Mouse (Mus musculus): ENCODE results near the gene Acox1.

The Acox1 gene

DNA sequence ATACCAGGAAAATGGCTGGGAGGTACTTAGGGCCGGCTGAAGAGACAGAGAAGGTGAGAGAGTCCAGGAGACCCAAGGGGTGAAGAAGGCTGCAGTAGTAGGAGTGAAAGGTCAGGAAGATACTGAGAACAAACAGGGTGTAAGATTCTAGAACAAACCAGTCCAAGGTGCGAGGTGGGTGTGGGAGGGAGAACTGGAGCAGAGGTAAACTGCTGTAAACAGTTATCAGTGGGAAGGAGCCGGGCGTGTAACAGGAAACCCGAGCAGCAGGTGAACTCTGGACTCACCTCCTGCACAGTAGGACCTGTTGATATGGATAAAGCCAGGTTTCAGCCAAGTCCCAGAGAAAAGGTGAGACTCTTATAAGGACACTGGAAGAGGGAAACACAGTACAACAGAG lies 11.9 kb upstream of the Acox1 start:
- no peak for DNase-seq

DNA sequence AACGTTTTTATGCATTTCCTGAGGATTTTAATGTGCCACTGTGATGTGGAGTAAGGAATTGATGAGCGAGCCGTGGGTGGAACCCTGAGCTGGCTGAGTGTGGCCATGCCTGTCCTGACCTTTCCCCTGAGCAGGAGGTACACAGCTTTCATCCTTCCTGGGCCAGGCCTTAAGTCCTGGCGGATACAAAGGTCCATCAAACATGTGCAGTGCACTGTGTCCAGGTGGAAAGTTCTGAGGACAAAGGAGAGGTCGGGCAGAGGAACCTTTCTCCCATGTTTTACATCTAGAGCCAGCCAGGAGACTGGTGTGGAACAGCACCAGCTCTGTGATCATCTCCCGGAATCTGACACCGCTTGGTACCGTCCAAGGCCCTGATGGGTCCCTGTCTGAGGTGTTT lies 10.4 kb upstream of the Acox1 start:
- DNase-seq: no peak

DNA sequence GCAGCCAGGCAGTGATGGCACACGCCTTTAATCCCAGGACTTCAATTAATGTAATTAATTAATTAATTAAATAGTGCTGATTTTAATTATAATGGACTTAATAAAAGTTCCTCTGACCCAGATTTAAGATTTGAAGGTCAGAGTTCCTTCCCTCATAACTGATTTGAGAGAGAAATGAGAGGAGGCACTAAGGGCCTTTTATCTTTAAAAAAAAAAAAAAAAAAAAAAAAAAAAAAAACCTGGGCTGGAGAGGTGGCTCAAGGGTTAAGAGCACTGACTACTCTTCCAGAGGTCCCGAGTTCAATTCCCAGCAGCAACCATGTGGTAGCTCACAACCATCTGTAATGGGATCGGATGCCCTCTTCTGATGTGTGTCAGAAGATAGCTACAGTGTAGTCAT lies 9.8 kb upstream of the Acox1 start:
- no peak for DNase-seq

DNA sequence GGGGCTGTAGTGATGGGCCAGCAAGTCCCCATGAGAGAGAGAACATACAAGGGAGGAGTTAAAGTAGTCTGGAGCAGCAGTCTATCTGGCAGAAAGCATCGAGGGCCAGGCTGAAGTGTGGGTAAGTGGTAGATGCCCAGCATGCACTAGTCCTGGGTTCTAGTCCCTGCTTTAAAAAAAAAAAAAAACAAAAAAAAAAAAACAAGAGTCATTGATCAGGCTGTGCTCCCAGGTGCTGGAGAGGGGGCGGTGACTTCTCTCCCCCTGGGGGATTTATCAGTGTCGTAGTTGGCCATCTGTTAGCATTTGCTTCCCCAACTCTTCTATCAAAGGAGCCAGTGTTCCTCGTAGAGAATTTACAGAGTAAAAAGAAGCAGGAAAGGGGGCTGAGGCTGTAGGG lies 7.8 kb upstream of the Acox1 start:
- no peak for DNase-seq

DNA sequence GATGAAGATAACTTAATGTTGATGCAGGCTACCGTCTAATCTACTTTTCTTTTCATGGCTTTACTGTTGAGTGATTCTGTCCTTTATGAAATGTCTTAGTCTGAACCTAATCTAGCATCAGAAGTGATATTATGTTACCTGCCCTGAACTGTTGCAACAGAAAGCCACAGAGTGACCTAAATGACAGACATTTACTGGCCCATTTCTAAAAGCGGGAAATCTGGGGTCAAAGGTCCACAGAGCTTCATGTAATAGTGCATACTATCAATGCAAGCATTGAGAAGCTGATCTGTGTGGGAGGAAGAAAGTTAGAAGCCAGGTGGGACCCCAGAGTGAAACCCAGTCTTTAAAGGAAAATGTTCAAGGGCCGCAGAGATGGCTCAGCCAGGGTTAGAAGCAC lies 4.3 kb upstream of the Acox1 start:
- no peak for DNase-seq

DNA sequence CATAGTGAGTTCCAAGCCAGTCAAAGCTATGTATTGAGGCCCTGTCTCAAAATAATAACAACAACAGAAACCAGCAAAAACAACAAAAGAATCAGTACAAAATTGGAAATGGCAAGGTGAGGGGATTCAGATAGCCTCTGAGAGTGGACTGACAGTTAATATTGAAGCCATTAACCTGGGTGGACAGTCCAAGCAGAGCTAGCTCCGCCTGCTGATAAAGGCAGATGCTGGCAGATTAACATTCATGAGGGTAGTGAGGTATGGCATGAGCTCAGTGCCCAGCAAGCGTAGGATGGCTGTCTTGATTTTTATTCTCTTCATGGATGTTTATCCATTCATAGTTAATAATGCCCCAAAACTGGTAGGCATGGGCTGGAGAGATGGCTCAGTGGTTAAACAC lies 2.3 kb upstream of the Acox1 start:
- DNase-seq: no peak

DNA sequence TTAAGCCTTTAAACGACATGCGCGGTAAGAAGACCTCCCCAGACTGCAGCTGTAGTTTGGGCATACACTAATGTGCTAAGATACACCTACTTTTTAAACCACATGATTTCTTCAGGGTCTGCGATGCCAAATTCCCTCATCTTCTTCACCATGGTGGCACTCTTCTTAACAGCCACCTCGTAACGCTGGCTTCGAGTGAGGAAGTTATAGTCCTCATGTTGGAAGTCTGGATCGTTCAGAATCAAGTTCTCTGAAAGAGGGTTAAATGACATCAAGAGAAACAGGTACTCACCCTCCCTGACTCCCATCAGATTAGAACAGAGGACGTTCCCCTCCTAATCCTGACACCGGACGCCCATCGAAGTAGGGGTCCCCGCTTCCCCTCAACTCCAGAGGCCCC lies 713 bp downstream of the Acox1 start:
- no peak for DNase-seq

DNA sequence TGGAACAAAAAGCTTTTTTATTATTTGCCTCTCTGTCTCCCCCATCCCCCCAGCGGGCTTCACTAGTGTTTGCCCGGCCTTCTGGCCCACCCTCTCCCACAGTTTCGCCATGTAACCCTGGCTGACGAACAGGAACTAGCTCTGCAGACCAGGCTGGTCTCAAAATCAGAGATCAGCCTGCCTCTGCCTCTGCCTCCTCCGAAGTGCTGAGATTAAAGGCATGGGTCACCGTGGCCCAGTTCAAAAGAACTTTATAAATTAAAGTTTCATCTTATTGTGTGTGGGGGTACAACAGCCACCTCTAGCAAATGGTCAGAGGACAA lies 1.3 kb downstream of the Acox1 start:
- no peak for DNase-seq

DNA sequence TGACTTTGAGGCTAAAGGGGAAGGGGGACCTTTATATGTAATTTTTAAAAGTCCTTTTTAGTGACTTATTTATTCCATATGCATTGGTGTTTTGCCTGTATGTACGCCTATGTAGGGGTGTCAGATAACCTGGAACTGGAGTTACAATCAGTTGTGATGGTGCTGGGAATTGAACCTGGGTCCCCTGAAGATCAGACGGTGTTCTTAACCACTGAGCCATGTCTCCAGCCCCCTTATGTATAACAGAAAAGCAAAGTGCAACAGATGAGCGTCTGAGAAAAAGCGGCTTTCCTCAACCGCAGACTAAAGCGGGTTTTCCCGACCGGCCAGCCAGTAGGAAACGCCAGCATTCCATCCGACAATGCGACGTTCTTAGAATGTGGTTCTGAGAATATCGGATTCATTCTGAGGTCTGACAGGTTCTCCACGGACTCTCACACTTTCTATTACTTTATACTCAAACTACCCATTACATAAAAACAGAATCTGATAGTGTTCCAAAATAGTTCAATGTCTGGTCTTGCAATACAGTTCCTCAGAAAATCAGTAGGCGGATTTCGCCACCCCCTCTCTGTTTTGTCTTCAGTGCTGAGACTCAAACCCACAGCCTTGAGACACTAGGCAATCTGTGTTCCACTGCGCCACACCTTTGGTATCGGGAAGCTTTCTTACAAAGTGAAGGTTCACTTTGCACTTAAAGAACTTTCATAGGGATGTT lies 1.8 kb downstream of the Acox1 start:
- DNase-seq: no peak

DNA sequence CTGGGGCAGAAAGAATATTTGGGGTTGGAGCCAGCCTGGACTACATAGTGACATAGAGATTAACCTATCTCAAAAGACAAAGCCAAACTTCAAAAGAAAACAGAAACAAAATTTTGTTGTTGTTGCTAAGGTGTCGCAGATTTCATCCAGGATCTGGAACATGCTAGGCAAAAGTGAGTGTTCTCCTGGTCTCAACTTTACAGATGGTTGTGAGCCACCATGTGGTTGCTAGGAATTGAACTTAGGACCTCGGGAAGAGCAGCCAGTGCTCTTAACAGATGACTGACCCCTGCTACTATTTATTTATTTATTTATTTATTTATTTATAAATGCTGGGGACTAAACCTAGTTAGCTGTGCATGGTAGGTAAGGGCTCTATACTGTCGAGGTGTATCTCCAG lies 2.5 kb downstream of the Acox1 start:
- DNase-seq: no peak

DNA sequence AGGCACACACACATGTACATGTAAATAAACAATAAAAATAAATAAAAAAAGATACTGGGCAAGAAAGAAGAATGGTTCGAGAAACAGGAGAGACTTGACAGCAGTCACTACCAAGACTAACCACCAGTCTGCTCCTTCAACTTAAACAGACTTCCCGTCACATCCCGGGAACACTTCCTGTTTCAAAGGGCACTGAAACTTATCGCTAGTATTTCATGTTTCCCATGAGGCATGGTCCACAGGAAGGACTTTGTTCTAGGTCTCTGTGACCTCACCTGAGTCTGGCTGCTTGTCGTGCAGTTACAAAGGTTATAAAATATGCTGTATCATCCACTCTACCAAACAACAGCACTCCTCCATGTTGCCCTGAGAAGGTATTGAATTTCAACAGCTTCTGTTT lies 3.6 kb downstream of the Acox1 start:
- no peak for DNase-seq

DNA sequence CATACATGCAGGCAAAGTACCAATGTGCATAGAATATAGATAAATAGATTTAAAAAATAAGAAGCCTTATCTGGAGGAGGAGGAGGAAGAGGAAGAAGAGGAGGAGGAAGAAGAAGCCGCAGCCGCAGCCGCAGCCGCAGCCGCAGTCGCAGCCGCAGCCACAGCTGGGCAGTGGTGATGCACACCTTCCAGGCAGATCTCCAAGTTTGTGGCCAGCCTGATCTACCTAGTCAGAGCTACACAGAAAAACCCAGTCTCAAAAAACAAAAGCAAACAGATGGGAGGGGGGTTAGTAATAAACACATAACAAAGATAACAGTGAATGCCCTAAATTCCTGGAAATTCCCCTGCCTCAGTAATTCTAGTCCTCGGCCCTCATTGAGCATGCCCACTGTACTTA lies 4.2 kb downstream of the Acox1 start:
- no peak for DNase-seq

DNA sequence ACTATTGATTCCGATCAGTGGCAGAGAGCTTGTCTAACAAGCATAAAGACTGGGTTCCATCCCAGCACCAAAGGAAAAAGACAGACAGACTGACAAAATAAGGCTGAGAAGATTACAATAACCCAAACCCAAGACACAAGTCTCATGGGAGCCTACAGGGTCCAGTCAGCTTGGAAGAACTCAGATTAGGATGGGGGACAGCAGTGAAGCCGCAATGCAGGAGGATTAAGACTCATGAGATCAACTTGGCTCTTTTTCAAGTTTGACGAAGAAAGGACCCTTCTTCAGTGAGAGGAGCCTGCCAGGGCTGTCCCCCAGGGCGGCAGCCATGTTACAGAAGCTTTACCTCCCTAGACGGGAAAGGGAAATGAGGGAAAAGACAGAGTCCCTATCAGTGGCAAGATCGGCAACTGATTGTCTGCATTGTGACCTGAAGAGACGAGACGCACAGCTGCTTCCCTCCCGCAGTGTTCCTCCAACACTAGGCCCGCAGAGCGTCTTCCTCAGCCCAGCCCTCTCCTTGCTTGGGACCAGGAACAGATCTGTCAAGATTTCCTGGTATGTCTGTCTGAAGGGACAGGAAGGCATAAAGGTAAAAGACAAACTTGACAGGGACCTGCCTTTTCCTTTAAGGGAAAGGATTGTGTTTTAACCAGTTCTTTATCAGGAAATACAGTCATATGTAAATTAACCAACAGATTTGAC lies 11.5 kb downstream of the Acox1 start:
- no peak for DNase-seq

DNA sequence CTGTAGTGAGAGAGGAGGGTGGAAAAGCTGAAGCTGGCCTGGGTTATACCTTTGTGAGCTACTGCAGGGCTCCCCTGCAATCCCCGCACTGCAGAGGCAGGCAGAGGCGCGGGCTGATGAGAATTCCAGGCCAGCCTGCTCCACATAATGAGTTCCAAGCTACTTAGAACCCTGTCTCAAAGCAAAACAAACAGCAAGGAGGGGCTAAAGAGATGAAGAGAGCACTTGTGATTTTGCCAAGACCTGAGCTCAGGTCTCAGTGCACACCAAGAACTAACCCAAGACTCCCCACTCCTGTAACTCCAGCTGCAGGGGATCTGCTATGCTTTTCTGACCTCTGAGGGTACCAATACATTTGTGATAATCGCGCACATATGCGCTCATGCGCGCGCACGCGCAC lies 12.5 kb downstream of the Acox1 start:
- DNase-seq: no peak

DNA sequence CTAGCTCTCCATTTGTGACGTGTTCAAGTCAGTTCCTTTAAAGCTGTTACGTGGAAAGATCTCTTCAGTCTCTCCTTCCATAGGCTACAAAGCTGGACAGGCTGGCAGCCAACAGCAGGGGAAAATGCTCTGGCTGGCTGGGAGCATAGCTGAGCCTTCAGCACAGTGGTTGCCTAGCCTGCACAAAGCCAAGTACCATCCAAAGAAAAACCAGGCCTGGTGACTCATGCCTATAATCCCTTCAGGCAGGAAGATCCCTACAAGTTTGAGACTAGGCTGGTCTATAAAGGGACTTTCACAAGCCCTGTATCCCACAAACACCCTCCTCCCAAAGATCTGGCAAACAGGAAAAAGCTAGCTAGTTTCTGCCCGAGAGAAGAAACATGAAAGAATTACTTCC lies 13.0 kb downstream of the Acox1 start:
- no peak for DNase-seq

DNA sequence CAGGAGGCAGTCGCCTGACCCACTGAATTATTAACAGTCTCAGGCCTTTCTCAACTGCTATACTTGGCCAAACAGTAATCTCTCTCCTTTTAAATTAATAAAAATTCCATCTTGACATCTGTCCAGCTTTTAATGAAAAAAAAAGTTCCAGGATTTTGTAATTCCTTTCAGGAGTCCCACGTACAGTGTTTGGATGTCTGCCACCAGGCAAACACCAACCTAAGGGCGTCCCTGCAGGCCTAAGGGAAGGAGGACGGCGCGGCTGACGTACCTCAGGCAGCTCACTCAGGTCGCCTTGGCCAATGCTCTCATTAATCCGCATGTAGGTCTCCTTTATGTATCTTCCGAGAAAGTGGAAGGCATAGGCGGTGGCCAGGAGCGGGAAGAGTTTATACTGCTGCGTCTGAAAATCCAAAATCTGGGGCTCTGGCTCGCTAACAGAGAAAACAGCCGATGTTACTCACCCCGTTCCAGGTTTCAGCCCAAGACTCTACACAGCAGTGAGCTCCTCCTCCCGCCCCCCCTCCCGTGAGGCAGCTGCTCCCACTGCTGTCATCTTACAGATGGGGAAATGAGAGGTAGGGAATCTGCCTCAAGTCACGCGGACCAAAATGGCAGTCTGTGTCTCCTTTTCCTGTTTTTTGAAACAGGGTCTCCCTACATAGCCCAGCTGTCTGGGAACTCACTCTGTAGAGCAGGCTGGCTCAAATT lies 20.3 kb downstream of the Acox1 start:
- no peak for DNase-seq

DNA sequence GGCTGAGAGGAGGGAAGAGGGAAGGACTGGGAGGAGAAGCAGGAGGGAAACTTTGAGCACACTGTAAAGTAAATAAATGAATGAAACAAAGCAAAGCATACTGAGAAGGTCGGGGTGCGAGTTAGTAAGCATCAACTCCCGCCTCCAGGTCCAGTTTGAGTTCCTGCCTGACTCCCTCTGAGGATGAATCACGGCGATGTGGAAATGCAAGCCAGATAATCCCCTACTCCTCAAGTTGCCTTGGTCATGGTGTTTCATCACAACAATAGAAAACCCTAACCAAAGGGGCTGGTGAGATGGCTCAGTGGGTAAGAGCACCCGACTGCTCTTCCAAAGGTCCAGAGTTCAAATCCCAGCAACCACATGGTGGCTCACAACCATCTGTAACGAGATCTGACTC lies 22.8 kb downstream of the Acox1 start:
- no peak for DNase-seq

DNA sequence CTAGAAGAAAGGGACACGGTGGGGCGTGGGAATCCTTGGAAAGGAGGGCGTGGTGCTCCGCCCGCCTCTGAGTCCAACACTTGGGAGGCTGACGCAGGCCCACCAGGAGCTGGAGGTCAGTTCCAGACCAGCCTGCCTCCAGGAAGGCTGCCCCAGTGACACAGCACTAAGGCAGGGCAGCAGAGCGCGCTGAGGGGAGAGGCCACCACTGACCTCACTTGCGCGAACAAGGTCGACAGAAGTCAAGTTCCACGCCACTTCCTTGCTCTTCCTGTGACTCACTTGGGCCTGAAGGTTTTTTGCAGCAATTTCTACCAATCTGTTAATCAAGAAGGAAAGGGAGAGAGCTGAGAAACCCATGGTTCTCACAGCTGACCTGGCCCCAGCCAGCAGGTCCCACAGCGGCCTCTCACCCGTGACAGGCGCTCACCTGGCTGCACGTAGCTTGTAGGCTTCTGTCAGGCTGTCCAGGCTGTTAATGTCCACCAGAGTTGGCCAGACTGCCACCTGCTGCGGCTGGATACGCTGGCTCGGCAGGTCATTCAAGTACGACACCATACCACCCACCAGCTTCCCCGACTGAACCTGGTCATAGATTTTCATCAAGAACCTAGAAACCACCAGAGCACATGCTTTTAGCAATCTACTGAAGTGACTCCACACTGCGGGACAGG lies 23.9 kb downstream of the Acox1 start:
- no peak for DNase-seq

DNA sequence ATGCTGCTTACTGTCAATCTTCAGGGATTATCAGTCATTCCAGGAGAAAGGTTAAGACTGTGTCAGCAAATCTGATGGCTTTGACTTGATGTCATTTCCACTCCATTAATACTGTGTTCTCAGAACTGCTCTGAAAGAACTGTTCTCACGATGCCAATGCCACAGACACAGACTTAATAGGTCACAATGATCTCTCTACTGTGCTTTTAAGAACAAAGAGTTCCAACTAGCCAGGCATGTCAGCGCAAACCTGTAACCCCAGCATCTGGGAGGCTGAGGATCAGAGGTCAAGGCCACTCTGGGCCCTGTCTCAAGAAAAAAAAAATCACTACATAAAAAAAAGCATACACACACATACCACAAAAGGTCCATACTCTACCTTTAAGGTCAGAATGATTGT lies 26.9 kb downstream of the Acox1 start:
- no peak for DNase-seq

DNA sequence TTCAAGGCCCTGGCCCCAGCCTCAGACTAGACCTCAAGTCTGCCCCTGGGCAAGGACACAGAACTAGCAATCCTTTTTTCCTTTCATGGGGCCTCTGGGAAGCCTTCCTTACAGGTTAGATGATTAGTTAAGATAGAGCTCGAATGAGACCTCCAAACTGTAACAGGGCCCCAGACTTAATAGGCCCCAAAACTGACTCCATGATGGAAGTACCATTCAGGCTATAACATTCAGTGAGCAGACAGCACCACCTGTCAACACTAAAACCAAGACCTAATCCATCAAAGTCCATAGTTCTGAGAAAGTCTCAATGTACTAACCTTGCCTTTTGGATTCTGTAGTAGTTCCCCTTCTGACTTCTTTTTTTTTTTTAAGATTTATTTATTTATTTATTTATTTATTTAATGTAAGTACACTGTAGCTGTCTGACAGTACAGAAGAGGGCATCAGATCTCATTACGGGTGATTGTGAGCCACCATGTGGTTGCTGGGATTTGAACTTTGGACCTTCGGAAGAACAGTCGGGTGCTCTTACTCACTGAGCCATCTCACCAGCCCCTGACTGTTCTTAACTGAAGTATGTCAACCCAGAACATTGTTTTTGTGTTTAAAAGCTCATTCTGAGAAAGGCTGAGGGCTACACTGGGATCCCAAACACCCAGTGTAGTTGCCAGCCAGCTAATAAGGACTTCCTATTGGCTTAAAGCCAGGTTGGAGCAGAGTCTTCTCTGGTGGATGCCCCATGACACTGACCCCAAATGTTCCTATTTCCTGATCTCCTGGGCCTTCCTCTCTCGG lies 28.6 kb downstream of the Acox1 start:
- DNase-seq: no peak

DNA sequence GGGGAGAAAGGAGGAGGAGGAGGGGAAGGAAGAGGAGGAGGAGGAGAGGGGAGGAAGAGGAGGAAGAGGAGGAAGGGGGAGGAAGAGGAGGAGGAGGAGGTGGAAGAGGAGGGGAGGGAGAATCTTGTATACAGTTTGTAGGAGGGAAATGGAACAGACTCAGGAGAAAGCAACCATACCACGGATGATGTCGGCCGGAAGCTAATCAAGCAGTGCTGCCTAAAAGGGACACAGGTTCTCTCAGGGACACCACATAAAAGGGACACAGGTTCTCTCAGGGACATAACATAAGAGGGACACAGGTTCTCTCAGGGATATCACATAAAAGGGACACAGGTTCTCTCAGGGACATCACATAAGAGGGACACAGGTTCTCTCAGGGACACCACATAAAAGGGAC lies 29.6 kb downstream of the Acox1 start:
- no peak for DNase-seq

DNA sequence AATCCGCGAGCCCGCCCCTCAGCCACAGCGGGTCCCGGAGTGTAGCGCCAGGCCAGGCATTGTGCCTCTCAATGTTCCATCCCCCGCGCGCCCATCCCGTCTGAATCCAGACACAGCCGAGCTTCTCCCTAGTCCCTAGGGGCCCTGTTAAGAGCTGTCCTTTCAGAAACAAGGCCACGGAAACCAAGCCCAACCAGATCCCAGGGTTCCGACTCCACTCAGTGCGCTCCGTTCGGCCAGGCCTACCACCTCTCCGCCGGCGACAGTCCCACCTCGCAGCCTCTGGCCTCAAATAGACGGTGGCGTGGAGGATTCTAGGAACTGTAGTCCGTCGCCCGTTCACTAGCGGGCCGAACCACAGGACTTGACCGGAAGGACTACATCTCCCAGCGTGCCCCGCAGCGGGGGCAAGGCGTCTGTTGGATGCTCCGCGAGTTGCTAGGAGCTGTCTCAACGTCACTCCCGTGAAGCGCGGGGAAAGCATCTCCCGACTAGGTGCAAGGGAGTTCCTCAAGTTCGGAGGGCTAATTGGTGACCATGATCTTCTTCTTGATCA lies 30.9 kb downstream of the Acox1 start, which contains the start of gene Fbf1:
Gene Fbf1 (minus strand): TSS at position 283 of the 556 bp plus-strand sequence.
- DNase-seq: peak; percentile 93

DNA sequence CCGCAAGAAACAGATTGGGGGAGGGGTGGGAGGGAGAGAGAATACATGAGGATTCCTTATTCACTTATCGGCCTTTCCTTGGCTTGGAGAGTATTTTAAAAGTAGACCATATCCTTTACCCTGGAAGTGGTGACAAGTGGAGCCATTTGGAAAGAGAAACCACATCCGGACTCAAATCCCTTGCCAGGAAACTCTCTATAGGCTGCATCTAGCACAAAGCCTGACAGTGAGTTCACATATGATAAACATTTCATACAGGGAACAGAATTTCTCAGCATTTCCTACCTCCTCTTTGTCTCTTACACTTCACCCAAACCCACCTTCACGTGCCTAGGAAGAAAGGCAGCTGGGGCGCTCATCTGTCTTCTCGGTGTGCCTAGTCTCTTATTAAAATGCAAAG lies 31.6 kb downstream of the Acox1 start:
- peak; percentile 6 for DNase-seq

Data from thymus, postnatal 14 days (tissue).